Mouse (Mus musculus) ovary, adult 18-20 months (tissue): Measurements from ENCODE around the gene Ctxn1.

Experiments used
- DNase-seq: peaks from one replicate; pipeline ENCODE4 v3.0.0; 2022; ENCODE audit warnings: low spot score, mixed read lengths

Gene Ctxn1

DNA sequence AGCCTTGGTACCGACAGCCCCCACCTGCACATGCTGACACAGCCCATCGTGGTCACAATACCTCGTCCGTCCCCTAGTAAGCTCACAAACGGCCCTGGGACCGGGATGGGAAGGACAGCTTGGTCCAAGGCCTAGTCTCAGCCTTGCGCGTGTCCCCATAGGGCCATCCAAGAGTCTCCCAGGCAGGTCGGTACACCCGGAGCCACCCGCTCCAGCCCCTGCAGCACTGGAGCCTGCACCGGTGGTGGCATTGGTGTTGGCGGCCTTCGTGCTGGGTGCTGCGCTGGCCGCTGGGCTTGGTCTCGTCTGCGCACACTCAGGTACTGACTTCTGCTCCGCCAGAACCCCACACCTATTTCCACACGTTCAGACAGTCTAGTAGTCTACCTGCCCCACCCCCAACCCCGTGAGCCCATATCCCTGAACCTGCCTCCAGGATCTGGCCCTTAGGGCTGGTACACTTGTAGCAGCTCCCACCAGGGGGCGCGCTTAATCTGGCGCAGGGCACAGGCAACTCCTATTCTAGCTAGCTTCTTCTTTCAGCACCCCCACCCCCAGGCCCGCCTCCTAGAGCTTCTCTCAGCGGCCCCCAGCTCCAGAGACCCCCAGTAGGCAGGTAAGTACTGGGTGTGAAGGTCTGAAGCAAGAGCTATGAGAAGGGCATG lies 8.6 kb downstream of the Ctxn1 start:
- DNase-seq, result peak; percentile 59

DNA sequence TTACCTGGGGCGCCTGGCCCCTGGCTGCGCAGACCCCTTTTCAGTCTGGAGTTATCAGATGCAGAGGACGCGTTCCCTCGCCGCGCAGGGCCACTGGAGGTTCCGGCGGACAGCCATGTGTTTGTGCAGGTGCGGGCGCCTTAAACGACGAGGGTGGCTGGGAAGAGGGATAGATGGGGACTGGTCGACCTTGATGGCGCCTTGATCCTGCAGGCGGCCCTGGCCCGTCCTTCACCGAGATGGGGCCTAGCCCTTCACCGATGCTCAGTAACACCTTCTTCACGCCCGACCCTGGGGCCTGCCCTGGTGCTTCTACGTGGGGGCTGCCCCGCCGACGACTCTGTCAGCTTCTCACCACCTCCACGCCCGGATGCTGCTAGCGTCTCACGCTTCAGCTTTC lies 9.9 kb downstream of the Ctxn1 start:
- DNase-seq, result peak; percentile 62

DNA sequence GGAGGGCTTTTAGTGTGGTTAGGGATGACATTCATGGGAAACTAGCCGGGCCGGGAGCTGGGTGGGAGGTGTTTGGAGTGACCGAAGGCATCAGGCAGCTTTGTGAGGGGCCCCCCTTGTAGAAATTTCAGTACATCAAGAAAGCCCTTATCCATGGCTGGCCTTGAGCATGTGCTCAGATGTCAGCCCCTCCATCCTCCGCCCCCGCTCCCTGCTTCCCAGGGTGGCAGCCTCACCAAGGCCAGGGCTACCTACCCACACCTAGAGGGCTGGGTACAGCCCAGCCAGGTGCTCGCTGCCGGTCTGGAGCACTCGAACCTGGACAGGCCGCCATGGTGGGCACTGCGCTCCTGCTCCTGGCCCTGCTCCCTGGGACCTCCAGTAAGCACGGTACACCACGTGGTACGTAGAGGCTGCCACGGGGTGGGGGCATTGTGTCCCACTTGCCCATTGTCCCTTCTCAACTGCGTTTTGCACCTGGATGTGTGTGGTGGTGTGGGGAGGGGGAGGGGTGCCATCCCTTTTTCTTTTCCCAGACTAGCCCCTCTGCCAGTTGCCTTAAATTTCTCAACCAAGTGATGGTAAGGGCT lies 11.0 kb downstream of the Ctxn1 start, which contains the start of gene Tgfbr3l:
Gene Tgfbr3l, plus strand, starts transcription at position 264 of the 590 bp plus-strand sequence.
- peak; percentile 50 for DNase-seq

DNA sequence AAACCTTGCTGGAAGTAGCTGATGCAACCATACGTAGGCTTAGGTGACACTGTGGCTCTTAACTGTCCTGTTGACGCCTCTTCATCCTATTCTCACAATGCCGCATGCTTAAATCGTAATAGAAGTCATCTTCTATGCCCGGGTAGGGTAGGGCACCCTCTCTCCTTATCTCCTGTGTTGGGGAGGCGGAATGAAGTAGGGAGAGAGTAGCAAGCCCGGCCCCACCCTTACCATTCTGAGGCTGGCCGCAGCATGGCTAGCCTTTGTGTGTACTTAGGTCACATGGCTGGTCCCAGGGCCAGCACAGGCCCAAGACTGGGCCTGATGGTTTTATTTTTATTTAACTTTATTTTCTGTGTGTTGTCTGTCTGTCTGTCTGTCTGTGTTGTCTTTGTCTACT lies 11.8 kb downstream of the Ctxn1 start:
- DNase-seq, result no peak

DNA sequence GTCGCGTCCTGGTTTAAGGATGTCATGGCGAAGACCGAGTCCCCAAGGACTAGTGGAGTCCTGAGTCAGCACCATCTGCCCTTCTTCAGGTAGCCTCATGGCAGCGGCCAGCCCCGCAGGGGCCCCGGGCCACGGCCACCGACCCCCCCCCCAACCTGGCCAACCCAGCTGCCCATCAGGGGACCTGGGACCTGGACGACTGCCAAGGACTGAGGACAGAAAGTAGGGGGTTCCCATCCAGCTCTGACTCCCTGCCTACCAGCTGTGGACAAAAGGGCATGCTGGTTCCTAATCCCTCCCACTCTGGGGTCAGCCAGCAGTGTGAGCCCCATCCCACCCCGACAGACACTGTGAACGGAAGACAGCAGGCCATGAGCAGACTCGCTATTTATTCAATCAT lies 13.3 kb downstream of the Ctxn1 start:
- no peak for DNase-seq

DNA sequence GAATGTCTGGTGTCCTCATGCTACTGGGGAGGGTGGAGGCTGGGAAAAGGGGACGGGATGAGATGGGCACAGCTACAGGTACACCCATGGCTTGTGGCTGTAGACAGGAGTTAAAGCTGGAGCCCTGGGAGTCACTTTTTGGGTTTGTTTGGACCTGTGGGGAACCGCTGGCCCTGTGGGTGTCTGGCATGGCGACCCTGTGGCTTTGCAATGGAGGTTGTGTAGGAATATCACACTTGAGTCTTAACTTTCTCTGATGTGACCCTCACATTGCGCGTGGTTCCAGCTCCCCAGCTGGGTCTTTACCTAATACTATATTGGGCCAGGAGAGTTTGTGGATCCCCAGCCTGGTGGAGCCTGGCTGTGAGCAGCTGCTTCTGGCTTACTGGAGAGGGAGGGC lies 14.0 kb downstream of the Ctxn1 start:
- DNase-seq, result no peak

DNA sequence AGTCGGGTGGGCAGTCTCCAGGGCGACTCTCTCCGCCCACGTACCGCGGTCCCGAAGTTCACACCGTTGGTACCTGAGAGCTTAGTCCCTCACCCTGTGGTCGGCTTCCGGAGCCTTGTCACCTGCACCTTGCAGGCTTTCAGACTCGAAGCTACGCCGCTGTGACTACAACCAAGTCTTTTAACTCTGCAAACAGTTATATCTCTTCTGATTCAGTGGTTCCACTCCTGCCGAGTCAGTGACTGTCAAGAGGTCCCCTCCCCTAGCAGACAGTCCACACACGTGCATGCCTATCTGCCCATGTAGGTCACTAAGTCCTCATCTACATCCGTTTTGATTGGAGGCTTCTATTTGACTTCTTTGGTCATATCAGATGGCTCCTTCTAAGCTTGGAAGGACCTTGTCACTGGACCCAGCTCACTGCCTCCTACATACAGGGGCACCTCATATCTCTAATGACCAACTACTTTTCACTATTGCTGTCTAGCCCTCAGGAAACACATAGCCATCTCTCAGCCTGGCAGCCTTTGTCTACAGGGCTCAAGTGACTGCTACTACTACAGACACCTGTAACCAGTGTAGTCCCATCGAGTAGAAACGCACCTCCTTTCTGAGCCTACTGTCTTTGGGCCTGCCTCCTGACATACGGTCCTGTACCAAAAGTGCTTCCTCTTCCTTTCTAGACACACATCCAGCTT lies 19.7 kb downstream of the Ctxn1 start:
- DNase-seq, result no peak

DNA sequence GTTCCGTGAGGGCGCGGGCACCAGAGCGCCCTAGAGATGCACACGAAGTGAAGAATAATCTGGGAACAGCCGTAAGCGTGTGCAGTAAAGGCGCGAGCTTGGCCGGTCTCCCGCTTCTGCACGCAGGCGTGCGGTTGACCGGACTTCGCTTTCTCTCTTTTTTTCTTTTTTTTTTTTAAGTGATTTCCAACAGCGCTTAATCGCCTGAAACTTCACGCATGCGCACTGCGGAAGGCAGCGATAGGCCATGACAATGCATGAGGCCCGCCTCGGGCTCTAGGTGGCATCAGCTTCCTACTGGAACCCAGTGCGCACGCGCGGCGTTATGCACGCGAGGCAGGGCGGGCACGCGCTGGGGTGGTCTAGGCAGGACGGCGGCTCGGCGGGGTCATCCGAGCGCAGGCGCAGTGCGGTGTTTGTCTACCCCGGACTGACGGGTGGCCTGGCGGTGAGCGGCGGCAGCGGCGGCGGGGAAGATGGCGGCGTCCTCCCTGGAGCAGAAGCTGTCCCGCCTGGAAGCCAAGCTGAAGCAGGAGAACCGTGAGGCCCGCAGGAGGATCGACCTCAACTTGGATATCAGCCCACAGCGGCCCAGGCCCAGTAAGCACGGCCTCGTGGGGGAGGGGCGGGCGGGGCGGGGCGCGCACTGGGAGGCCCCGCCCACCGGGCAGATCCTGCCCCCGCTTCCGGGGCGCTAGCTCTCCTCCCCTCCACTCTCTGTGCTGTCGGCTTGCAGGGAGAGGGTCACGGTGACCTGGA lies 20.5 kb downstream of the Ctxn1 start, which contains the start of the genes Map2k7 and Gm49320:
Gene Map2k7, plus strand, starts transcription at position 307 of the 759 bp plus-strand sequence.
Gene Gm49320, plus strand, starts transcription at position 432 of the 759 bp plus-strand sequence.
- peak; percentile 100 for DNase-seq

DNA sequence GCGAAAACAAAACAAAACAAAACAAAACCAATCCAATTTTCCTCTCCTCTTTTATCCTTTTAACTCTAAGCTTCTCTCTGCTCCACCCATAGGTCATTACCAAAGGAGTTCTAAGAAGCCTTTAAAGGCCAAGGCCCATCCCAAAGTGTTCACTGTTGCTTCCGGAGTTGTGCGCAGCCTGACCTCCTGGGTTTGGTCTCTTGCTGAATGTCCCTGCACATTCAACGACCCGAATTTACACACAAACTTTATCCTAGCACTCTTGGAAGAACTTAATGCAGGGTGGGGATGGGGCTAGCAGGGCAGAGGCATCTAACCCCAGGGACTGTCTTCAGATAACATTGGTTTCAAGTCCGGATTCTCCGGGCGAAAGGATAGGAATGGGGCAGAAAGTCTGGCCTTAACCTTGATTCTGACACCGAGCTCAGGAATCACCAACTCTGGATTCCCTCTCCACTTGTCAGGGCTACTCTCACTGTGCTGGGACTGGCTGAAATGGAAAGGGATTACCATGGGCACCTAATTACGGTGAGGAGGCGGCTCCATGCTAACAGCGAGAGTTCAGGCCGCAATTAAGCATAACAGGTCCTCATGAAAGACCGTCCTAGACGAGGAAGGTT lies 21.1 kb downstream of the Ctxn1 start:
- DNase-seq, result no peak

DNA sequence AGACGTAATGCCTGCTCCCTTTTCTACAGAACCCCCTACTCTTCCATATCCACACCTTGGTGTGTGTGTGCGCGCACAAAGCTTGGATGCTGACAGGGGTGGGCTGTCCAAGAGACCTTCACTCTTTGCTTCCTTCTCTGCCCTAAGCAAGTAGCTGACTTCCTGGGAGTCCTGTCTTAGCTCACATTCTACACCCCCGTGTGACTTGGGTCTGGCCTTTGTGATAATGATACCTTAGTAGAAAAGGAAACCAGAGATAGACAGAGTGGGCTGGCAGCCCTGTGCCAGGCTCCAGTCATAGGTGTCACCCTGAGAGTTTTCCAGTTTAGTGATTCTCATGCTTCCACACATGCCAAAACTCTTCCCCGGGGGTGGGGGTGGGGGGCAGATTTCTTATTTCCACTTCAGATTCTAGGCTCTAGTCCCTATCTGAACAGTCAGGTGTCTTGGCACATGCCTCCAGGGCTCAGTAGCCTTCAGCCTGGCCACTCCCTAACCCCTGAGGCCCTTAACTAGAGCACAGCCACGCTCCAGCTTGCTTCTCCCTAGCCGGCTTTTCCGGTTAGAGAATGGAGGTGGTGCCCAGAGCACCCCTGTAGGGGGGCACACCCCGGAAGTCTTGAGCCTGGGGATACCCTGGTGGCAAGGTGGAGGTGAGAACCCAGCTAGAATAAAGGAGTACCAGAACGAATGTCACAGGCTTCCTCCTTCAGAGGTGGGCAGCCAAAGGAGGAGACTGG lies 28.3 kb downstream of the Ctxn1 start:
- DNase-seq, result no peak

DNA sequence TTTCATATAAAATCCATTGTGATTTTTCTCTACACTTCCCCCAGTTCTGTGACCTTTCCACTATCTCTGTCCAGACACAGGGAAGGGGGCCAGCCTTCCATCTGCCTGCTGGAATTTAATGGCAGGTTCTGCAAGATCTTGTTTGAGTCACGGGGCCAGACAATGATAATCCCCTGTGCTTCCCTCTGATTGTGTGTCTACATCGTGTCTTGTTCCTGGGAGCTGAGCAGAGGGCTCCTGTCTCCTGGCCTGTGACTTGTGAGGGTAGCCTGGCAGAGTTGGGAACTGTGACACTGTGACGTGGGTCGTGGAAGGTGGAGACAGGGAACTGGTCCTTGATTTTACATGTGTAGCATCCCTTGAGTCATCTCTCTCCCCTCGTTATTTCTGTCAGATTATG lies 29.3 kb downstream of the Ctxn1 start:
- no peak for DNase-seq

DNA sequence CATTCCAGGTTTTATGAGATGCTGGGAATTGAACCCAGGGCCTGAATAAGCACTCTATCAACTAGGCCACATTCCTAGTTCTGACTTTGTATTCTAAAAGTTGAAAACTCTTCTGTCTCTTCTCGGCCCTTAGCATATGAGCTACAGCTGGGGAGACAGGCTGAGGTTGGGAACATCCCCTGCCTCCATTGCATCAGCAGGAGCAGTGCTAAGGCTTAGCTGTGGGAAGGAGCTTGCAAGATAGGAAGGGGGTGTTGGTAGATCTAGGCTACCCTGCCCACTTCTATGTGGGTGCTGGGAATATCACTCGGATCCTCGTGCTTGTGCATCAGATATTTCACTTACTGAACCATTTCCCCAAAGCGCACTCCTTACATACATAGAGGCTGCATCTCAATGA lies 31.2 kb downstream of the Ctxn1 start:
- DNase-seq, result no peak

DNA sequence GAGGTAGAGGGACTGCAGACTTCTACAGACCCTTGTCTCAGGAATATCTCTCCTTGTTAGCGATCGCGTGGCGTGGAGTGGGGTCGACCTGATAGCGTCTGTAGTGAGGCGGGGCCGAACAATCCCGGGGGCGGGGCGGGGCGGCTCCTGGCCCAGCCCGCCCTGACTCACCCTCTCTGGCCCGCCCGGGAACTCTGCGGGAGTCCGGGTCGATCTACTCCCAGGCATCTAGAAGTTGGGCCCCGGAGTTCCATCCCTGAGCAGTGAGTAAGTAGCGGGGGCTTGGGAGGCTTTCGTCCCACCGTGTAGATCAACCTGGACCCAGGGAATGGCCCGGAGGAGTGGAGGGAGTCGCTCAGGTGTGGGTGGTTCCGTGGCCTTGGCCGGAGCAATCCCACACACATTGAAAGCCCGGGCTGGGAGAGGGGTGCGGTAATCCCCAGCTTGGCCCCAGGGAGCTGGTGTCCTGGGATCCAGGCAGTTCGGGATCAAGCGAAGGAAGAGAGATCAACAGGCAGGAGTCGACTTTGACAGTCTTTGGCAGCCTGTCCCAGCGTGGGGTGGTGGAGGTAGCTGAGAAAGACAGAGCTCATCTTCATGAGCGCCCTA lies 32.2 kb downstream of the Ctxn1 start, which contains the start of gene Lrrc8e:
Gene Lrrc8e, plus strand, starts transcription at position 89 of the 609 bp plus-strand sequence.
- no peak for DNase-seq

DNA sequence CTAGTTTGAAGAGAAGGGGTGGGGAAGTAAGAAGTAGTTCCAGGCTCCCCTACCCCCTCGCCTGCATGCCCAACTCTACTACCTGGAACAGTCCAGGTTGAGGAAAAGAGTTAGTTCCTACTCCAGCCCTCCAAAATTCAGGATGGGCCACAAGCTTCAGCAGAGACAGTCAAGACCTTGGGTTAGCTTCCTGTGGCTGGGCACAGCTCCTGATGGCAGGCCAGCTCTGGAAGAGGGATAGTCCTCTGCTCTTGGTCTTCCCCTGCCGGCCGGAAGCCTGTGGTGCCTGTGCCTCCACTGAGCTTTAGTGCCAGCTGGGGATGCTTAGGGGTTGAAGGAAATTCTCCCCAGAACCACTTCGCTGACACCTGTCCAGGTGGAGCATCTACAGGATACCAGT lies 32.8 kb downstream of the Ctxn1 start:
- no peak for DNase-seq

DNA sequence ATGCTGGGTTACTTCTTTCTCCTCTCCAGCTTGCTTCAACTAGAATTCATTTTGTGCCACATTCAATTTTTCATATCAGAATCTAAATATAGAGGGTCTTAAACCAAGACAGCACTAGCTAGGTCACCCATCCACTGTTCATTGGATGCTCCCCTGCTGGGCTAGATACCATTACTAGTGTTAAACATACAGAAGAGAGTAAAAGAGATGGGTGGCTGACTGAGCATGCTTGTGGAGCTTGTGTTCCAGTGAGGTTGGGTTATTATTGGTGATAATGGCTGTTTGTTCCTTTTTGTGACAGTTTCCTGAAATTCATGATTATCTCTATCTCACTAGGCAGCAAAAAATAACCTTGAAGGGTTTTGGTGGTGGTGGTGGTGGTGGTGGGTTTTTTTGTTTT lies 37.0 kb downstream of the Ctxn1 start:
- no peak for DNase-seq

DNA sequence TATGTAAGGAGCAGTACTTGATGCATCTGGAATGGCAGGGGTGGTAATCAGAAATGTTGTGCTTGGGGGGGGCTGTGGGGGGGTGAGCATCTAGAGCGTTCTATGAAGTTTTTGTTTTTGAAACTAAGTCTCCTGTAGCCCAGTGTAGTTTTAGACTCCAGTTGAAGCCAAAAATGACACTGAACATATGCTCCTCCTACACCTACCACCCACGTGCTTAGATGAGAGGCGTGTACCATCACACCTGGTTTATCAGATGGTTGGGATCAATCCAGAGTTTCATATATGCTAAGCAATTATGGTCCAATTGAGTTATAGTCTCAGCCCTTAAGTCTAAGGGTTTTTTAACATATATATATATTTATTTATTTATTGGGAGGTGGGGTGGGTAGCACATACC lies 39.5 kb downstream of the Ctxn1 start:
- no peak for DNase-seq

DNA sequence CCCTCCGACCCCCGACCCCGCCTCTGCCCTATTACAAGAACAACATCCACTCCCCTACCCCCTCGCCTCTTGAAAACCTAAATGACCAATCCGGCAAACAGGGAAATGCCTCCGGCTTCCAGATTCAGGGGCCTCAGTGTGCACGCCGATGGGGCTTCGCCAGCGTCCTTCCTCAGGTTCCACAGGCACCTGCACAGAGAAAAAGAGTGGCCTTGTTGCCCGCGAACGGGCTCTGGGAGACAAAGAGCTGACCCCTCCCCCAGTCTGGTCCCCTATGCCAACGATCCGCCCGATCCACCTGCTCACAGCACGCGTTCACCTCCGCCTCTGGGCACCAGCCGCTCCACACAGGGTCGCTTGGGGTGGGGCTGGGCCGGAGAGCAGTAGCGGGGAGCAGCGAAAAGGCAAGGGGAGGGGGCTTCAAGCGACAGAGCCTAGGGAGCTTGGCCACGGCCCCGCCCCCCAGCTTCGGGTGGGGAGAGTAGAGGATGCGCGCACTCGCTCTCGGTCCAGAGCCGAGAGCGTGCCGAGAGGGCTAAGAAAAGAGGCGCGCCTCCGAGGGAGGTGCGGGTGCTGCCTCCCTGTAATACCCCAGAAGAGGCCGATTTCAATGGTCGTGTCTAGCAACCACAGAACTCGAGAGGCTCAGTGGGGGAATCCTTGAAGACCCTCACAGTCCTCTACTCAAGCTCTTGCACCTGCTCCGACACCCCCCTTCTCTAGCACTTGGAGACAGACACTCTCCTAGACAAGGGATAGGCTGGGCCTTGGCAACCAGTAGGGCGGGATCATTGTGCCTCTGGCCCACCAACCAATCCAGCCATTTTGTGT lies 42.1 kb downstream of the Ctxn1 start, which contains the start of gene Prr36:
Gene Prr36, minus strand, starts transcription at position 669 of the 831 bp plus-strand sequence.
- no peak for DNase-seq

DNA sequence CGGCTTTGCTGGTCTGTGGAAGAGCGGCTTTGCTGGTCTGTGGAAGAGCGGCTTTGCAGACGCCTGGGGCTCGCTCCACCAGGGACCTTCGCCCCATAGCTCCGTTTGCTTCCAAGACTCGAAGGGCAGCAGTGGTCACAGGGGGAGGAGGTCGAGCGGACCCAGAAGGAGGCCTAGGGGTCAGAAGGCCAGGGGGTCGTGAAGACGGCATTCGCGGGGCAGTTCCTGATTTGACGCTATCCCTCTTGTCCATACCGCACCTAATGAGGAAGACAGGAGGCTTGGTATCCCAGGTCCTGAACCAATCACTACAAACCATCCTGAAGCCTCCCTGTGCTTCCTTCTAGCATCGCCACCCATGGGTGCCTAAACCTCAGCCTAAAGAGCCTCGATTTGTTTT lies 42.8 kb downstream of the Ctxn1 start:
- DNase-seq, result no peak
